Mouse (Mus musculus) MEL (cell line): ENCODE results near the gene Cbl. TPM values are rescaled to one million over a fixed set of nuclear protein-coding genes. Genes with fewer than 3 reads are reported as not detected.
A peak's percentile ranks its signal among the peaks of the same experiment; 100 is the strongest.

ENCODE experiments used
- DNase-seq: peaks from one replicate; pipeline ENCODE4 v3.0.0; 2011; ENCODE audit warnings: low read depth, low spot score
- H3K27ac ChIP-seq: 2 replicates; pipeline ENCODE4 v1.5.1; 2012; ENCODE audit warnings: low read depth, mild to moderate bottlenecking, control low read depth, low read length, moderate library complexity; ENCODE audit not compliant: control insufficient read depth
- H3K27me3 ChIP-seq, 2 experiments: fragments of 150-350 bp in 1 of 2; sonication (generic) in 1 of 2; 2 replicates each; pipeline ENCODE4 v1.6.1; 2012; ENCODE audit warnings: low read length in 2 of 2, mild to moderate bottlenecking in 2 of 2, improper control_type of control experiment in 1 of 2, moderate library complexity in 1 of 2; ENCODE audit not compliant: insufficient read depth in 2 of 2, control insufficient read depth in 1 of 2
- H3K36me3 ChIP-seq, 2 experiments: 2 replicates each; pipeline ENCODE4 v1.6.1; 2012 to 2014; ENCODE audit warnings: low read length in 2 of 2, improper control_type of control experiment in 1 of 2, inconsistent platforms in 1 of 2, mild to moderate bottlenecking in 1 of 2; ENCODE audit not compliant: insufficient read depth in 2 of 2, control insufficient read depth in 1 of 2
- H3K4me1 ChIP-seq, 2 experiments: fragments of 150-350 bp in 1 of 2; sonication (generic) in 1 of 2; 2 replicates each; pipeline ENCODE4 v1.6.1; 2012; ENCODE audit warnings: low read length in 2 of 2, improper control_type of control experiment in 1 of 2, mild to moderate bottlenecking in 1 of 2; ENCODE audit not compliant: insufficient read depth in 2 of 2, control insufficient read depth in 1 of 2
- H3K4me3 ChIP-seq, 2 experiments: fragments of 150-350 bp in 1 of 2; sonication (generic) in 1 of 2; 2 replicates each; pipeline ENCODE4 v1.5.1; 2012; ENCODE audit warnings: low read depth in 2 of 2, low read length in 2 of 2, mild to moderate bottlenecking in 2 of 2, moderate library complexity in 2 of 2, control low read depth in 1 of 2, improper control_type of control experiment in 1 of 2; ENCODE audit not compliant: control insufficient read depth in 1 of 2, insufficient read depth in 1 of 2
- H3K79me2 ChIP-seq: 2 replicates; pipeline ENCODE4 v1.6.1; 2012; ENCODE audit warnings: mild to moderate bottlenecking, low read length, moderate library complexity; ENCODE audit not compliant: control insufficient read depth, poor library complexity, insufficient read depth
- H3K9ac ChIP-seq: 2 replicates; pipeline ENCODE4 v1.6.1; 2012; ENCODE audit warnings: low read depth, mild to moderate bottlenecking, control low read depth, low read length, moderate library complexity; ENCODE audit not compliant: control insufficient read depth, poor library complexity, severe bottlenecking
- H3K9me3 ChIP-seq: fragments of 150-350 bp; sonication (generic); replicated peaks from 2 replicates; pipeline ENCODE4 v1.6.1; 2012; ENCODE audit warnings: mild to moderate bottlenecking, low read length, improper control_type of control experiment, moderate library complexity; ENCODE audit not compliant: insufficient read depth
- CHD2 ChIP-seq: IDR thresholded peaks from 2 replicates; pipeline ENCODE4 v1.6.1; 2011; ENCODE audit warnings: low read length, improper control_type of control experiment
- GABPA ChIP-seq: IDR thresholded peaks from 2 replicates; pipeline ENCODE4 v1.6.1; 2012; ENCODE audit warnings: low read depth, mild to moderate bottlenecking, inconsistent platforms, low read length, improper control_type of control experiment, moderate library complexity
- HCFC1 ChIP-seq: IDR thresholded peaks from 2 replicates; pipeline ENCODE4 v1.6.1; 2012; ENCODE audit warnings: low read depth, mild to moderate bottlenecking, inconsistent platforms, low read length, improper control_type of control experiment, moderate library complexity
- MAFK ChIP-seq: IDR thresholded peaks from 2 replicates; pipeline ENCODE4 v1.6.1; 2011; ENCODE audit warnings: low read depth, mild to moderate bottlenecking, low read length, improper control_type of control experiment, borderline replicate concordance
- MAX ChIP-seq: IDR thresholded peaks from 2 replicates; pipeline ENCODE4 v1.6.1; 2011; ENCODE audit warnings: low read length, improper control_type of control experiment
- MXI1 ChIP-seq: IDR thresholded peaks from 2 replicates; pipeline ENCODE4 v1.6.1; 2011; ENCODE audit warnings: mild to moderate bottlenecking, low read depth, low read length, improper control_type of control experiment
- MYC ChIP-seq: IDR thresholded peaks from 2 replicates; pipeline ENCODE4 v1.6.1; 2011; ENCODE audit warnings: low read depth, mild to moderate bottlenecking, low read length, improper control_type of control experiment, moderate library complexity
- NELFE ChIP-seq: IDR thresholded peaks from 2 replicates; pipeline ENCODE4 v1.6.1; 2011; ENCODE audit warnings: low read depth, low read length, improper control_type of control experiment
- POLR2A ChIP-seq, 2 experiments: IDR thresholded peaks; 2 replicates each; pipeline ENCODE4 v1.6.1; 2011 to 2012; ENCODE audit warnings: low read length in 2 of 2, mild to moderate bottlenecking in 2 of 2, control low read depth in 1 of 2, improper control_type of control experiment in 1 of 2, low read depth in 1 of 2, moderate library complexity in 1 of 2; ENCODE audit not compliant: control insufficient read depth in 1 of 2, insufficient read depth in 1 of 2, poor library complexity in 1 of 2
- RAD21 ChIP-seq: IDR thresholded peaks from 2 replicates; pipeline ENCODE4 v1.6.1; 2011; ENCODE audit warnings: mild to moderate bottlenecking, low read depth, low read length, improper control_type of control experiment
- RCOR1 ChIP-seq: IDR thresholded peaks from 2 replicates; pipeline ENCODE4 v1.6.1; 2012; ENCODE audit warnings: low read depth, mild to moderate bottlenecking, inconsistent platforms, low read length, improper control_type of control experiment
- TBP ChIP-seq: IDR thresholded peaks from 2 replicates; pipeline ENCODE4 v1.8.0; 2011; ENCODE audit warnings: low read depth, low read length, improper control_type of control experiment
- TCF12 ChIP-seq: IDR thresholded peaks from 2 replicates; pipeline ENCODE4 v1.6.1; 2014; ENCODE audit warnings: low read depth, mild to moderate bottlenecking, inconsistent platforms, low read length, improper control_type of control experiment, moderate library complexity
- UBTF ChIP-seq: IDR thresholded peaks from 2 replicates; pipeline ENCODE4 v1.6.1; 2012; ENCODE audit warnings: low read depth, mild to moderate bottlenecking, inconsistent platforms, low read length, improper control_type of control experiment, moderate library complexity, borderline replicate concordance; ENCODE audit not compliant: insufficient read depth
- USF1 ChIP-seq: IDR thresholded peaks from 2 replicates; pipeline ENCODE4 v1.6.1; 2014; ENCODE audit warnings: low read depth, mild to moderate bottlenecking, inconsistent platforms, low read length, improper control_type of control experiment, moderate library complexity
- USF2 ChIP-seq, 2 experiments: IDR thresholded peaks; 2 replicates each; pipeline ENCODE4 v1.6.1; 2011 to 2012; ENCODE audit warnings: improper control_type of control experiment in 2 of 2, low read length in 2 of 2, borderline replicate concordance in 1 of 2, inconsistent platforms in 1 of 2, low read depth in 1 of 2, mild to moderate bottlenecking in 1 of 2; ENCODE audit not compliant: insufficient read depth in 1 of 2
- ZC3H11A ChIP-seq: IDR thresholded peaks from 2 replicates; pipeline ENCODE4 v1.6.1; 2012; ENCODE audit warnings: low read depth, mild to moderate bottlenecking, inconsistent platforms, low read length, improper control_type of control experiment
- polyA plus RNA-seq, 2 experiments: library from polyadenylated mRNA; stranded (reverse) in 1 of 2; unstranded in 1 of 2; fragments of >175 nt in 1 of 2; fragments of >200 nt in 1 of 2; gene quantifications; 2 replicates each; pipeline versions ENCODE4 v1.2.1 to v1.2.4; 2012; ENCODE audit warnings: low replicate concordance in 2 of 2, low read depth in 1 of 2; ENCODE audit not compliant: insufficient read length in 2 of 2, insufficient read depth in 1 of 2, missing spikeins in 1 of 2
- total RNA-seq: library from RNA; depleted of rRNA; stranded (reverse); fragments of 300-350 nt; gene quantifications from 2 replicates; pipeline ENCODE4 v1.2.3, GENCODE M21; 2012

The Cbl gene
- total and polyA plus RNA-seq, 3 experiments, result 9.1 to 41.1 (median 36.8) TPM

GRCm38 (mm10) chr9:44194000-44194399 is 39.8 kb downstream of the Cbl start (continued):
- peak; percentile 69 for TF ChIP-seq TCF12

DNA sequence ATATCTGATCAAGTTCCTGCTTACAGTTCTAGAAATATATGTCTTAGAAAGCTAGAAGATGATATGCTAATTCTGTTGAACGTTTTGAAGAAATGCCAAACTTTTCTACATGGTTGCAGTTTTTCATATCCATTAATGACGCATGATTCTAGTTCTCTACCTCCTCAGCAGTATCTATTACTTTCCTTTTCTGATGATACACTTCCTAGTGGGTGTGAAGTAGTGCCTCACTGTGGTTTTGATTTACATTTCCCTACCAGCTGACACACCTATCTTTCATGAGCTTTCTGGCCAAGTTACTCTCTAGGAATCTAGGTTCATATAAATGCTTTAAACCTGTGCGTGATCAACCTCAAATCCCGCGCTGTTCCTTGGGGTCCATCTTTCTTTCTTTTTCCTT is 41.1 kb downstream of the Cbl start:
- H3K4me3 ChIP-seq, result no peak overlapping the region
- H3K36me3 ChIP-seq, result peaks cover 2 to 18% of the 10 kb centered on the region in 2 experiments; a peak in 2 of 4 replicates
- TF ChIP-seq RAD21 (no peak), USF2 (IDR thresholded peaks at IDR 0.05; ENCODE audit: borderline replicate concordance in 1 of 2, insufficient read depth in 1 of 2, low read depth in 1 of 2, low read length in 2 of 2) (no peak), GABPA (no peak), HCFC1 (no peak), MAFK (no peak), ZC3H11A (no peak), UBTF (no peak), USF1 (no peak), TCF12 (no peak), MAX (no peak), CHD2 (no peak), NELFE (no peak), RCOR1 (no peak), MXI1 (no peak)
- DNase-seq, result no peak
- H3K27ac ChIP-seq, result no peak overlapping the region
- H3K79me2 ChIP-seq, result peaks cover 1% of the 10 kb centered on the region; the same call in 1 of the 2 replicates
- H3K9me3 ChIP-seq, result no peaks in the 10 kb centered on the region
- H3K9ac ChIP-seq, result no peak overlapping the region
- peaks cover 5 to 10% of the 10 kb centered on the region in 2 experiments for H3K4me1 ChIP-seq
- H3K27me3 ChIP-seq, result no peaks in the 10 kb centered on the region

DNA sequence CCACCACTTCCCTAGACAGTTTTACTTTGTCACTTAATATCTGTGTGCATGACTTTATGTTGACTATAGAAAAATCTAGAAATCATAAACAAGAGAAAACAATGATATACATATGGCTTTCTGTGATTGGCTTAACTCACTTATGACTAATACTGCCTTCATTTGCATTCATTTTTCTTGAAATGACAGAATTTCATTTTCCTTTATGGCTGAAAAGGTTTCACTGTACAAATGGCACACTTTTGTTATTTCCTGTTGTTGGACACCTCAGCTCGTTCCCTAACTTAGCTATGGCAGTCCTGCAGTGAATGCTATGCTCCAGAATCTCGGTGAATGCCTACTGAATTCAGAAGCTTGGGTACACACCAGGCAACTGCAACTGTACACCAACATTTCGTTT is 41.5 kb downstream of the Cbl start:
- TF ChIP-seq TBP, result no peak
- TF ChIP-seq RAD21, result no peak
- TF ChIP-seq POLR2A (IDR thresholded peaks at IDR 0.05; ENCODE audit: control insufficient read depth in 1 of 2, insufficient read depth in 1 of 2, low read depth in 1 of 2, low read length in 2 of 2, poor library complexity in 1 of 2), result no peak
- no peak for TF ChIP-seq USF2 (IDR thresholded peaks at IDR 0.05; ENCODE audit: borderline replicate concordance in 1 of 2, insufficient read depth in 1 of 2, low read depth in 1 of 2, low read length in 2 of 2)
- no peak for TF ChIP-seq MYC
- no peak overlapping the region for H3K27ac ChIP-seq
- H3K4me3 ChIP-seq, result no peak overlapping the region
- peaks cover 5 to 10% of the 10 kb centered on the region in 2 experiments for H3K4me1 ChIP-seq
- H3K27me3 ChIP-seq, result no peaks in the 10 kb centered on the region
- H3K36me3 ChIP-seq, result peaks cover 2 to 18% of the 10 kb centered on the region in 2 experiments; a peak in 2 of 4 replicates
- no peaks in the 10 kb centered on the region for H3K9me3 ChIP-seq
- H3K79me2 ChIP-seq, result peaks cover 1% of the 10 kb centered on the region; the same call in 1 of the 2 replicates
- no peak overlapping the region for H3K9ac ChIP-seq
- no peak for DNase-seq
